Mouse (Mus musculus) testis, postnatal 14 days (tissue): Measurements from ENCODE around the gene Ms4a6d.
"Not testable (repeated sequence)": the region's sequence is repeated elsewhere in the genome, so short reads cannot be mapped to it uniquely, and the experiment has no call there.

Source experiments
- DNase-seq: peaks from one replicate; pipeline ENCODE4 v3.0.0; 2021; ENCODE audit warnings: low spot score

Gene Ms4a6d

GRCm38 (mm10) chr19:11554726-11555125 is 49.9 kb downstream of the Ms4a6d start:
- DNase-seq: no peak

GRCm38 (mm10) chr19:11547911-11548310 is 56.7 kb downstream of the Ms4a6d start:
- DNase-seq: no peak

- not testable (repeated sequence) for DNase-seq
Observed at GRCm38 (mm10) chr19:11544383-11544782, 60.3 kb downstream of the Ms4a6d start.

GRCm38 (mm10) chr19:11540166-11540821 is 64.4 kb downstream of the Ms4a6d start:
- DNase-seq: not testable (repeated sequence)

GRCm38 (mm10) chr19:11537336-11537735 is 67.3 kb downstream of the Ms4a6d start:
- no peak for DNase-seq
